Mouse (Mus musculus) hindbrain, embryonic 10.5 days (tissue): ENCODE measurements at regions not wholly inside any gene's neighbourhood (a gene's known extent, or its start where the extent isn't known, plus 50 kb on each side); places are given as distances from the start of the nearest gene placed in this dataset.

Source experiments
- DNase-seq: peaks from one replicate; pipeline ENCODE4 v3.0.0-alpha.2; 2017; ENCODE audit warnings: low spot score
- H3K27ac ChIP-seq: fragments of 300-500 bp; sonication (generic); 2 replicates; pipeline ENCODE4 v1.5.1; 2016; ENCODE audit warnings: mild to moderate bottlenecking, moderate library complexity
- H3K27me3 ChIP-seq: fragments of 300-500 bp; sonication (generic); 2 replicates; pipeline ENCODE4 v1.6.1; 2016; ENCODE audit warnings: mild to moderate bottlenecking; ENCODE audit not compliant: poor library complexity, insufficient read depth, severe bottlenecking
- H3K36me3 ChIP-seq: fragments of 300-500 bp; sonication (generic); 2 replicates; pipeline ENCODE4 v1.6.1; 2016; ENCODE audit warnings: mild to moderate bottlenecking, moderate library complexity
- H3K4me1 ChIP-seq: fragments of 300-500 bp; sonication (generic); replicated peaks from 2 replicates; pipeline ENCODE4 v1.6.1; 2016; ENCODE audit warnings: mild to moderate bottlenecking
- H3K4me3 ChIP-seq: fragments of 300-500 bp; sonication (generic); 2 replicates; pipeline ENCODE4 v1.5.1; 2016; ENCODE audit warnings: mild to moderate bottlenecking, moderate library complexity
- H3K9me3 ChIP-seq: fragments of 300-500 bp; sonication (generic); 2 replicates; pipeline ENCODE4 v1.6.1; 2016; ENCODE audit warnings: mild to moderate bottlenecking, moderate library complexity
- WGBS: fragments of 180-500 bp; shearing (Covaris S2); methylation state at CpG from one replicate; pipeline ENCODE4 v1.1.7; 2016; 5-methylcytosine and 5-hydroxymethylcytosine counted together

DNA sequence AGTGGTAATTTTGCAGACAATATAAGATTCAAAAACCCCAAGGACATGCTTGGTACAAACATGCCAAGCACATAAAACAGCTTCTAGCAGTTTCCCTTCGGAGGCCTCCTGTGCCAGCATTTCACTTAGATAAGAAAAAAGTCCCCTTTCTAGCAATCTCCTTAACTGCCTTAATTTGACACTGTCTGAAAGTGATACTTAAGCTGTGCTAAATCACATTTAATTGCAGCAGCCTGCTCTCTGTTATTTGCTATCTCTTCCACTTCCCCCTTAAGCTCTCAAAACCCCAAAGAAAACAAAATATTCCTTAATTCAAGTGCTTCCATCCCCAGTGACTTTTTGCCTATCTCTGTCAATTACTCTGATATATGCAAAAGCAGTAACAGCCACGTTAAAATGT is 86.9 kb upstream of the Prokr2 start:
- no peaks in the 10 kb centered on the region for H3K36me3 ChIP-seq
- H3K4me1 ChIP-seq: 0 out of 2 replicates have a peak, but pooled peaks cover 3% of the 10 kb centered on the region
- H3K9me3 ChIP-seq: no peaks in the 10 kb centered on the region
- no peak for DNase-seq
- no peaks in the 10 kb centered on the region for H3K27me3 ChIP-seq
- H3K4me3 ChIP-seq: no peak overlapping the region
- 64% methylated on average over 2 of the region's 2 CpGs for WGBS
- H3K27ac ChIP-seq: no peak overlapping the region

DNA sequence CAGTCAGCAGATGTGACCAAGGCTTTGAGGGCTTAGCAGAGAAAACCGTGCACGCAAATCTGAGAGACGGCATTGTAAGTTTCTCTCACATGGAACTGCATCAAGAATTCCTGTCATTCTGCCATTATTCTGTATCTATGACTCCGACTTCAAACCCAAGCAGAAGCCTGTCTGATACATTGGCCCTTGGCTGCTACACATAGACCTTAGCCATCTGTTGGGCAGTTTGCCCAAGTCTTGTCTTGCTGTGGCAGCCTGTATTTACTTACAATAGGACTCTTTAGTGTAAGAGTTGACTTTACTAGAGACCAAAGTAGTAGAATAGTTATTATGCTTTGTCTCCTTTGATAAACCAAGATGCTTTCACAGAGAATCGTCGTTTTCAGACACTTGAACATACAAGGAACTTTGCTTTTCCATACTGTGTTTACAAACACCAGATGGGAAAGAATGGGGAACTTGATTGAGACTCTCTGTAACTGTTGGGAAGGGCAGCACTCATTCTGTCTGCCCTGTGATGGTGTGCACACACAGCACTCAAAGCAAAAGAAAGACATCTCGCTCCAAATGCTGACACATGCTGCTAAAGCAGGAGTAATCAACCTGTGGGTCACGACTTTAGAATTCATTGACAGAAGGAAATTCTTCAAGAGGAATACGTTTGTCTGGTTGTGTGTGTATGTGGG is 83.9 kb upstream of the Prokr2 start:
- Histone ChIP-seq H3K4me3 (no peak overlapping the region), H3K4me1 (no peaks in the 10 kb centered on the region), H3K27ac (no peak overlapping the region), H3K27me3 (no peaks in the 10 kb centered on the region), H3K9me3 (no peaks in the 10 kb centered on the region), H3K36me3 (no peaks in the 10 kb centered on the region)
- WGBS: 89% methylated on average over 9 of the region's 9 CpGs
- no peak for DNase-seq

DNA sequence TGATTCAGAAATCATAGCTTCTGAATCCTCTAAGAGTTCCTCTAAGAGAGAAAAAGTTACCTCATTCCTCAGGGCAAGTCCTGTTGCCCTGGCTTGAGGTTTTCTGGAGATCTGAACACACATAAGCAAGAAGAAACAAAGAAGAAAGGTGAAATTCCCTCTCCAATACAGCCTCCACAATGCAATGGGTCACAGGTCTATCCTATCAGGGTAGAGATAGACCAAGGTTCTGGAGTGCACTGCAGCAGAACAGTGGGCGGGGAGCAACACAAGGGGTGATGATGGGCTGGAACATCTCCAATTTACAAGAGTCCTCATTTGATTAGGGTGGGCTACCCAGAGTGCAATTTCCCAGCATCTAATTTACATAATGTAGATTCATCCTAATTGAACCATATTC is 69.8 kb upstream of the Prokr2 start:
- no peaks in the 10 kb centered on the region for H3K27me3 ChIP-seq
- no peak overlapping the region for H3K27ac ChIP-seq
- H3K9me3 ChIP-seq: no peaks in the 10 kb centered on the region
- 97% methylated on average over 1 of the region's 1 CpGs for WGBS
- no peaks in the 10 kb centered on the region for H3K36me3 ChIP-seq
- H3K4me1 ChIP-seq: peaks cover 15% of the 10 kb centered on the region
- DNase-seq: no peak
- no peak overlapping the region for H3K4me3 ChIP-seq

DNA sequence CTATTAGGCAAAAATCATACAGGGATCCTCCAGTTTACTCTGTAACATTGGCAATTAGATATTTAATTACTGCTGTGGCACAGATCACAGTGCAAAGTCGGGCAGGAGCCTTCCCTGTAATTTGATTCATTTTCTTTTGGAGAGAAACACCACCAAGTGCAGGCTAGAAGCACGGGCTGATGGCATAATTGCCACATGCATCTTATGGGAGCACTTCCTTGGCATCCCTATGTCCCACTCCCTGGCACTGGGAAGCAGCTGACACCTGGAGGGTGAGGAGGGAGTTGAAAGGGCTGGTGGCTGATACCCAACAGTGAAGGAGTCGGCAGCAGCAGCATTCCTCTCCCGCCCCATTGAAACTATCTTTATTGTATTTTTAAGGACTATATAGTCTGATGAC is 64.1 kb upstream of the Prokr2 start:
- 76% methylated on average over 4 of the region's 4 CpGs for WGBS
- Histone ChIP-seq H3K27ac (no peak overlapping the region), H3K27me3 (no peaks in the 10 kb centered on the region), H3K36me3 (no peaks in the 10 kb centered on the region), H3K4me3 (no peak overlapping the region), H3K4me1 (peaks cover 40% of the 10 kb centered on the region), H3K9me3 (no peaks in the 10 kb centered on the region)
- DNase-seq: no peak

DNA sequence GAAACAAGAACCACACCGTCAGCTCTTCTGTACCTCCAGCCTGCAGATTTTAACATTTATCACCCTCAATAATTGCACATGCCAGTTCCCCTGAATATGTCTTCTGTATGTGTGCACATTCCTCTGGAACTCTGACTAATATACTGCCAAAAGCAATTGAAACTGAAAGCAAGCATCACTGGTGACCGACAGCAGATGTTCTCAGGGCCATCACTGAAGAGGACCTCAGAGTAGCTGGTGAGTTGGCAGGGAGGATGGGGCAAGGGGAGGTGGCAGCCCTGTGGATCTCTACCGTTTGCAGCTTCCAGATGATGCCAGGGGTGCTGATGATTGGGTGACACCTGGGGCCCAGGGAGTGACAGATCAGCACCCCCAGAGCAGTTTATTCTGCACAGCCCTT is 62.6 kb upstream of the Prokr2 start:
- Histone ChIP-seq H3K36me3 (no peaks in the 10 kb centered on the region), H3K27me3 (no peaks in the 10 kb centered on the region), H3K4me3 (no peak overlapping the region), H3K9me3 (no peaks in the 10 kb centered on the region), H3K27ac (no peak overlapping the region), H3K4me1 (peaks cover 44% of the 10 kb centered on the region)
- 84% methylated on average over 3 of the region's 3 CpGs for WGBS
- DNase-seq: no peak

DNA sequence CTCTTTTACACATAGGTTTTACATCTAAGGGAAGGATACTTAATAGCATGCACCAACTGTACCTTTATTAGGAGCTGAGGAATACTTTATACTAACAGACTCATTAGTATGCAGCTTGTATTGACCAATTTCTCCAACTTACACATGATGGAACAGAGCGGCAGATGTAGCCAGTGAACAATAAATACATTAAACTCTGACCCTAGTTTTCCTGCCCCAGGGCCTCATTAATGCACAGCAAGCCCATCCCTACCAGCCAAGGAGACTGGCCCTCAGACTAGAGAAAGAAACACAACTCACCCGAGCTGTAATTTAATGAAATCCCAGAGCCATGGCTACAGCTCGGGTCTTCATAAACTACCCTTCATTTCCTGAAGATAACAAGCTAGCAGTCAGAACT is 60.8 kb upstream of the Prokr2 start:
- Histone ChIP-seq H3K4me3 (no peak overlapping the region), H3K36me3 (no peaks in the 10 kb centered on the region), H3K27me3 (no peaks in the 10 kb centered on the region), H3K9me3 (no peaks in the 10 kb centered on the region), H3K27ac (0 out of 2 replicates have a peak overlapping the region, but pooled peaks have one; percentile 43), H3K4me1 (peaks cover 31% of the 10 kb centered on the region)
- DNase-seq: no peak
- WGBS: 64% methylated on average over 3 of the region's 3 CpGs

DNA sequence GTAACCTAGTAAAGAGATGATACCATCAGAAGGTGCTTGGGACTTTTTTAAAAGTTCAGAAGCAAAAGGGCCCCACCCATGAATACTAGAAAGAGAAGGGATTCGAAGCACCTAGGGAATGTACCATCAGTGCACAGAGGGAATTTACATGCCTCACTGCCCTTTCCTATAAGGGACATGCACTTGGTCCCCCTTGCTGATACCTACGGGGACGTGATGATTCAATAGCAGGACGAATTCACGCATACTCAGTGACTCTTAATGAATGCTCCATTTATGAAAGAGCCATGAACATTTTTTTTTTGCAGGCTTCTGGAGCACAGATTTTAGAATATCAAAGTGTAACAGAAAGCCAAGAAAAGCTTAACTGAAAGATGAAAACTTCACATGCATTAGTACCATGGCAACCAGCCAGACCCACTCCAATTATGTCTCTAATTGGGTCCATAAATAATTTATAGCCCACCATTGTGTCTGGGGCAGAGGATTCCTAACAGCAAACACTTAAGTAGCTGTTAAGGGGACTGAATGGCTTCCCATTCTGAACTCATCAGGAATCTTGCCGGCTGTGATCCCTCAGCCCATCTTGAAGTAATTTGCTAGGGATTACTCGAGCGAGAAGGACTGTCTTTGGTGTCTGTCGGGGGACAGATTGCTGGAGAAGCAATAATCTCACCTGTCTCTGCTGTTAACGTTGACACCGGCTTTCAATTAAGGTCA is 59.4 kb upstream of the Prokr2 start:
- WGBS: 38% methylated on average over 11 of the region's 11 CpGs
- Histone ChIP-seq H3K27me3 (no peaks in the 10 kb centered on the region), H3K9me3 (no peaks in the 10 kb centered on the region), H3K4me3 (no peak overlapping the region), H3K4me1 (peaks cover 29% of the 10 kb centered on the region), H3K27ac (peak overlapping the region; percentile 35; the same call in 1 of the 2 replicates), H3K36me3 (no peaks in the 10 kb centered on the region)
- DNase-seq: no peak
